Mouse (Mus musculus): ENCODE data around the gene Ube2i.
A peak's percentile ranks its signal among the peaks of the same experiment; 100 is the strongest.

Ube2i gene

GRCm38 (mm10) chr17:25218967-25219366 is 55.5 kb downstream of the Ube2i start:
- peak; percentile 73 for DNase-seq (ENCODE audit: low spot score)

- DNase-seq (ENCODE audit: low spot score) = no peak
Measured at GRCm38 (mm10) chr17:25215431-25215830, 59.0 kb downstream of the Ube2i start.
